ENCODE assay signal across 8 mouse cellular contexts in the genomic region with DNA sequence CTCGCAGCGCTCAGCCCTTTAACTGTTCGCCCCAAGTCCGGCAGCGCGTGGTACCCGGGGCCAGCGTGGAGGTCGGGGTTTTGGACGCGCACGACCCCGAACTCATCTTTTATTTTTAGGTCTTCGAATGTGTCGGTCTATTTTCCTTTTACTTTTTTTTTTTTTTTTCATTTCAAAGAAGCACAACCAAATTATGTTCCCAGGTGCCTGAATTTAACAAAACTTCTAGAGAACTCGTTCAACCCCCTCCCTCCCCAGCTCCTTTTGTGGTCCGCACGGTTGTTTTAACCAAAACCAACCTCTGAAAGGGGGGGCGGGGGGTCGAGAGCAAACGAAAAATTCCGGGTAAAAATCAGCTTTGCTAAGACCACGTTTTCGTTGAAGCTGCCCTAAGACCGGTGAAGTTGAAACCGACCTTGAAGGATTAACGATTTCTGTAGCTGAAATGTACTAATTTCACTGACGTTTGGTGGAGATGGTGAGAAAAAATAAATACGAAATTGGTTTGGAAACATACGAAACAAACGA. TPM values are rescaled to one million over a fixed set of nuclear protein-coding genes. Genes with fewer than 3 reads are reported as not detected.
DNase-seq lines count a peak whose midpoint lies in the region; ATAC-seq and TF ChIP-seq lines count a peak whose summit lies in the region.

No protein-coding gene starts in this region.

- peak overlapping the region; percentile 83 for H3K4me2 ChIP-seq in lung, embryonic 14.5 days
- H3K4me2 ChIP-seq in hindbrain, embryonic 11.5 days (replicated peaks; ENCODE audit: low read depth, low read length): peak overlapping the region; percentile 65
- peak overlapping the region; percentile 71 for H3K4me2 ChIP-seq in midbrain, embryonic 13.5 days (replicated peaks)

- H3K9ac ChIP-seq in lung, embryonic 14.5 days: peak overlapping the region; percentile 41
- peak overlapping the region; percentile 51 for H3K9ac ChIP-seq in hindbrain, embryonic 11.5 days (ENCODE audit: low read depth, low read length)
- 0 out of 2 replicates have a peak overlapping the region, but pooled peaks have one; percentile 37 for H3K9ac ChIP-seq in midbrain, embryonic 13.5 days (replicated peaks)

- TF ChIP-seq CTCF in lung, embryonic 14.5 days (IDR thresholded peaks at IDR 0.05; ENCODE audit: low read depth): no peak
- no peak for TF ChIP-seq CTCF in layer of hippocampus, adult 2 months (conservative IDR thresholded peaks at IDR 0.05)

- H3K27ac ChIP-seq in lung, embryonic 14.5 days (ENCODE audit: low read depth): no peak overlapping the region
- no peak overlapping the region for H3K27ac ChIP-seq in hindbrain, embryonic 11.5 days (ENCODE audit: low read depth, low read length)
- H3K27ac ChIP-seq in midbrain, embryonic 13.5 days: no peak overlapping the region
- H3K27ac ChIP-seq in layer of hippocampus, adult 2 months: no peak overlapping the region

- peak; percentile 64 for DNase-seq in lung, embryonic 14.5 days
- no peak for DNase-seq in lung, postnatal 4 days
- peak; percentile 83 for DNase-seq in embryo, embryonic 10.5 days (ENCODE audit: low spot score)
- DNase-seq in hindbrain, embryonic 11.5 days (ENCODE audit: low spot score): peak; percentile 62
- DNase-seq in ovary, postnatal 36 days (ENCODE audit: low spot score): no peak
- DNase-seq in layer of hippocampus, adult 2 months (ENCODE audit: low spot score in 2 of 2): no peak
- DNase-seq in gastrocnemius, adult 8-10 months (ENCODE audit: low spot score in 2 of 2): no peak

- H3K4me3 ChIP-seq in lung, embryonic 14.5 days (ENCODE audit: low read depth, low read length): peak overlapping the region; percentile 64
- H3K4me3 ChIP-seq in hindbrain, embryonic 11.5 days (ENCODE audit: low read depth, low read length): peak overlapping the region; percentile 60
- H3K4me3 ChIP-seq in midbrain, embryonic 13.5 days (replicated peaks): peak overlapping the region; percentile 56
- no peak overlapping the region for H3K4me3 ChIP-seq in layer of hippocampus, adult 2 months

- no peaks in the 10 kb centered on the region for H3K36me3 ChIP-seq in lung, embryonic 14.5 days (ENCODE audit: insufficient read depth)
- no peaks in the 10 kb centered on the region for H3K36me3 ChIP-seq in hindbrain, embryonic 11.5 days (ENCODE audit: control insufficient read depth, insufficient read depth, low read length)
- H3K36me3 ChIP-seq in midbrain, embryonic 13.5 days: no peaks in the 10 kb centered on the region

- H3K4me1 ChIP-seq in lung, embryonic 14.5 days (ENCODE audit: insufficient read depth): no peaks in the 10 kb centered on the region
- no peaks in the 10 kb centered on the region for H3K4me1 ChIP-seq in hindbrain, embryonic 11.5 days (replicated peaks; ENCODE audit: control insufficient read depth, insufficient read depth, low read length)
- peaks cover 19% of the 10 kb centered on the region for H3K4me1 ChIP-seq in midbrain, embryonic 13.5 days (replicated peaks)

- H3K9me3 ChIP-seq in lung, embryonic 14.5 days (ENCODE audit: low read depth, low read length): no peaks in the 10 kb centered on the region
- H3K9me3 ChIP-seq in hindbrain, embryonic 11.5 days (ENCODE audit: control insufficient read depth, low read length): no peaks in the 10 kb centered on the region
- H3K9me3 ChIP-seq in midbrain, embryonic 13.5 days: no peaks in the 10 kb centered on the region

- H3K27me3 ChIP-seq in lung, embryonic 14.5 days (ENCODE audit: insufficient read depth, low read length): no peaks in the 10 kb centered on the region
- H3K27me3 ChIP-seq in hindbrain, embryonic 11.5 days (ENCODE audit: control insufficient read depth, insufficient read depth, low read length): no peaks in the 10 kb centered on the region
- H3K27me3 ChIP-seq in midbrain, embryonic 13.5 days: no peaks in the 10 kb centered on the region

- ATAC-seq in lung, embryonic 14.5 days (ENCODE audit: insufficient read depth): no peak
- no peak for ATAC-seq in hindbrain, embryonic 11.5 days (ENCODE audit: low FRiP score)
- no peak for ATAC-seq in midbrain, embryonic 13.5 days

- WGBS in lung, embryonic 14.5 days: under 1% methylated on average over 31 of the region's 31 CpGs
- WGBS in hindbrain, embryonic 11.5 days: under 1% methylated on average over 31 of the region's 31 CpGs
- WGBS in midbrain, embryonic 13.5 days: under 1% methylated on average over 31 of the region's 31 CpGs

RNA-seq across cellular contexts. Expression of gene Igf2bp3, which starts 3.6 kb away (rescaled TPM):
- polyA plus RNA-seq in lung, embryonic 14.5 days (2014; fragmentation: Nextera tagmentation; extraction: Ambion mirVana): 62.4 and 67.5 TPM in 2 replicates
- polyA plus RNA-seq in hindbrain, embryonic 11.5 days (2014; fragmentation: Nextera tagmentation; extraction: Ambion mirVana): 132 and 133 TPM in 2 replicates
- polyA plus RNA-seq in midbrain, embryonic 13.5 days (2015; fragmentation: Nextera tagmentation; extraction: Ambion mirVana): 53.7 and 57.8 TPM in 2 replicates
- total RNA-seq in layer of hippocampus, adult 2 months (2021): not detected
- total RNA-seq in gastrocnemius, adult 8-10 months (2022): under 1 TPM; 0.10 to 0.19 (median 0.16) TPM

RNA-seq across cellular contexts. Expression of gene Tra2a, which starts 45.5 kb away (rescaled TPM):
- 47.8 and 51.6 TPM in 2 replicates for polyA plus RNA-seq in lung, embryonic 14.5 days (2014; fragmentation: Nextera tagmentation; extraction: Ambion mirVana)
- 56.7 and 82.9 TPM in 2 replicates for polyA plus RNA-seq in hindbrain, embryonic 11.5 days (2014; fragmentation: Nextera tagmentation; extraction: Ambion mirVana)
- polyA plus RNA-seq in midbrain, embryonic 13.5 days (2015; fragmentation: Nextera tagmentation; extraction: Ambion mirVana): 160 and 164 TPM in 2 replicates
- 10 to 100 TPM; 69.9 to 86.9 TPM for total RNA-seq in layer of hippocampus, adult 2 months (2021)
- total RNA-seq in gastrocnemius, adult 8-10 months (2022): 10 to 100 TPM; 11.4 to 15.3 (median 14.3) TPM

Comparison
In these comparisons a context has a peak if more than half of its experiments do, and no peak if none do; other contexts are left out.
1. DNase-seq: peak in lung, embryonic 14.5 days (single experiment), embryo, embryonic 10.5 days (single experiment) and hindbrain, embryonic 11.5 days (single experiment); none in lung, postnatal 4 days (0 of 2), ovary, postnatal 36 days (single experiment), layer of hippocampus, adult 2 months (0 of 2) and gastrocnemius, adult 8-10 months (0 of 2).
2. Peak in every context shown above with its lines, with median percentiles within 50 percentile points of each other: H3K4me2 ChIP-seq and H3K9ac ChIP-seq.